Mouse (Mus musculus): Measurements from ENCODE around the gene Mmp3.
"Not testable (repeated sequence)": the region's sequence is repeated elsewhere in the genome, so short reads cannot be mapped to it uniquely, and the experiment has no call there.

Gene Mmp3

DNA sequence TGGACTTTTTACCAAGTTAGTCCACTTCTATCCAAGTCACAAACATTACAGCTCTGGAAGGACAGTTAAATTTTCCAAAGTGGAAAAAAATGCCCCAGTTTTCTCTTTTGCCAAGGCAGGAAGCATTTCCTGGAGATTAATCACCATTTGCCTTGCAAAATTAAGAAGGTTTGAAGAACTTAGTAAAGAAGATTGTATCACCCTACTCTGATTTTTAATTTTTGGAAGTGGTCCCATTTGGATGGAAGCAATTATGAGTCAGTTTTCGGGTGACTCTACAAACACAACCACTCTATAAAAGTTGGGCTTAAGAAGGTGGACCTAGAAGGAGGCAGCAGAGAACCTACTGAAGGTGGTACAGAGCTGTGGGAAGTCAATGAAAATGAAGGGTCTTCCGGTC, at the start of gene Mmp3:
Gene Mmp3, plus strand, starts transcription at position 301 of the 400 bp plus-strand sequence.
- POLR2A ChIA-PET = no interaction called here
- CTCF ChIA-PET = no interaction called here

DNA sequence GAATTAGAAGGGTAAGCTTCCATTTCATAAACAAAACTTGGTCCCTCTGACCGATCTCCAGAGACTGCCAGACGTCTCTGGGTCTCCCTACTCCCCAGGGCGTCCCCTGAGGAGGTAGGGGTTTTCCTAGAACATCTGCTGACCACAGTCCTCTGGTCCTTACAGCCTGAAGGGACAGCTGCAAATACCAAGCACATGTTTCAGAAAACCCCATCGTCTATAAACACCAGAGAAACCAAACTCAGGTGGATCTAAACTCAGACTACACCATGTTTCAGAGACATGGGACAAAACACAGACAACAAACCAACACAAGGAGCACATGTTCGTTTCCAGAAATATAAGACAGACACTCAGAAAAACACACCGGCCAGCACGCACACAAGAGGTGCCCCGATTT, 49.1 kb upstream of the Mmp3 start:
- CTCF ChIA-PET = interaction anchor here in 1 of 4 experiments (0.6 kb wide), 1 partner anchor 506 kb away, joined by 3 read pairs; no protein-coding TSS in a partner anchor
- POLR2A ChIA-PET = not testable (repeated sequence)

DNA sequence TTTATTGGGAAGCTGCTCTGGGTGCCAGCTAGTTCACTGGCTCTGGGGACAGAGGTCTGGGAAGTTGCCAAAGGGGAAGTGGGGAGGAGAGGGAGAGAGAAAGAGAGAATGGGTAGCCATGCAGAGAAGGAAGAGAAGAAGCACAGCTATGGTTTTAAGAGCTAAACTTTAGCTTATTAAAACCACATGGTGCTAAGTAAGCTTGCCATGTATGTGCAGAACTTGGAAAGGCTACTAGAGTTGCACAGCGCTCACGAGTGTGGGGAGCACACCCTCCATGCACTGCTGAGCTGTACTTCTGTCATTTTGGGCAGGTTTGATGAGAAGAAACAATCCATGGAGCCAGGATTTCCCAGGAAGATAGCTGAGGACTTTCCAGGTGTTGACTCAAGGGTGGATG, 7.7 kb downstream of the Mmp3 start:
- ChIA-PET CTCF (no interaction called here), POLR2A (no interaction called here)

DNA sequence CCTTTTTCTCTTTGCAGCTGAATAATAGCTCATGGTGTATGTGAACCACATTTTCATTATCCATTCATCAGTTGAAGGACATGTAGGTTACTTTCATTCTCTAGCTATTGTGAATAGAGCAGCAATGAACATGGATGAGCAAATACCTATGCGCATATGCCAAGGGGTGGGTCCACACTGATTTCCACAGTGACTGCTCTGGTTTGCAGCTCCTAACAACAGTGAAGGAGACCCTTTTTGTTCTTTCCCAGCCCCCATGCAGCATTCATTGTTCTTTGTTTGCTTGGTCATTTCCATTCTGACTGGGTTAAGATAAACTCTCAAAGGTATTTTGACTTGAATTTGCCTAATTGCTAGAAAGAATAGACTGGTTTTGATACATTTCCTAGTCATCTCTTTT, 24.6 kb downstream of the Mmp3 start:
- POLR2A ChIA-PET = interaction anchor here in 1 of 4 experiments (0.6 kb wide), 1 partner anchor 15 kb away, joined by 3 read pairs; no protein-coding TSS in a partner anchor
- CTCF ChIA-PET = no interaction called here

DNA sequence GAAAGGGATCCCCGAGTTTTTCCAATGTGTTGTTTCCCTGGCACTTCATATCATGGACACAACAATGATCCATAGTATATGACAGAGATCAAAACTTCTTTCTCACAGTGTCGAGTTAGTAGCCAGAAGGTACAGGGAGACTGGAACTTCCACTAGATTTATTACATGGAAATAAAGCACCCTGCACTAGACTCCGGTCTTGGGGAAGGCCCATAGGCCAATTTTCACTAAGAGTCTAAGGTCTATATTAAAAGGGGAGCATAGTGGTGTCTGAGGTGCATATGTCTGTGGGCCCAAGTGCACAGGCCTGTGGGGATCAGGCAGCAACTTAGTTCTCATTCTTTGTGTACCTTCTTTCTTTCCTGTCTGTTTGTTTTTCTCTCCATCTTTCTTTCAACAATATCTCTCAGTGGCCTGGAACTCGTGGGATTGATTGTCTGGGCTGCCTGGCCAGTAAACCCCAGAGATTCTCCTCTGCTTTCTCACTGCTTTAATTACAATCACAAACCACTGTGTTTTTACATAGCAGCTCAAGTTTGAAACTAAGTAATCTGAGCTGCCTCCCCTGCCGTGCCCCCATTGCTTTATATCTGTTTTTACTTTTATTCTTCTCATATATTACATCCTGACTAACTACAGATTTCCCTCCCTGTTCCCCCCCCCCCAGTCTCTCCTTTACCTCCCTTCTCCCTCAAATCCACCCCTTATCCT, 38.2 kb downstream of the Mmp3 start:
- POLR2A ChIA-PET = no interaction called here
- CTCF ChIA-PET = interaction anchor here in 1 of 4 experiments (0.6 kb wide), 1 partner anchor 914 kb away, joined by 3 read pairs; no protein-coding TSS in a partner anchor

DNA sequence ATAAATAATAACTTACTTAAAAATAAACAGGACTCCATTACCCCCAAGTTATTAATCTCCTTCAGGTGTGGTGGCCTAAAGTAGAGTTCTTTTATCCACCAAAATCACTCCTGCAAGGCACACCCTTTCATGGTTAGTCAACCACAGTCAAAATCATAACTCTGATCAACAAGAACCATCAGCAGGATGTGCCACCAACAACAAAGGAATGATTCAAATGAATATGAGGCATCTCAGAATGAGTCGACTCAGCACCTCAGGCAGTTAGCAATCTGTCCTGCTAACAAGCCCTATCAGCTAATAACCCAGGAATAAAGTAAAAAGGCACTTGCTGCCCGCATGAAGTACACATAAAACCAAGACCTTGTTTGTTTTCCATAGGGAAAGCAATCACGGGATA, 55.5 kb downstream of the Mmp3 start:
- ChIA-PET POLR2A (interaction anchor here in 2 of 4 experiments (0.5 to 0.6 kb wide), 2 partner anchors 178 to 290 kb away, joined by 3 read pairs; no protein-coding TSS in a partner anchor), CTCF (no interaction called here)

DNA sequence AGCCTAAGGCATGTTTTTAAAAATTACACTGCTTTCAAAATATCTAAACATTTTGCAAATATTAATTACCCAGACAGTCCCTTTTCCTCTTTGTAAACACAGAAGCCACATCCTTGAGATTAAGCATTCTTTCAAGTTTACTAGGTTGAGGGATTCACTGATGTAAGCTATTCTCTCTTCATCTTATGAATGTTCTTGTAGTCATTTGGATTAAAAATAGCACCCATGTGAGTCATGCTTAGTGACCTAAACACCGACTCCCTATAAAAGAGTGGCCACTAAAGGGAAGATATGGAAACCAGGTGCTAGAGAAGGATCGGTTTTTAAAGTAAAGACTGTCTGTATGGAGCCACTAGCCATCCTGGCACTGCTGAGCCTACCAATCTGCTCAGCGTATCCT, 56.4 kb downstream of the Mmp3 start, which contains the start of gene Mmp10:
Gene Mmp10, plus strand, starts transcription at position 302 of the 400 bp plus-strand sequence.
- CTCF ChIA-PET = interaction anchor here in 1 of 4 experiments (0.5 kb wide), 1 partner anchor 92 kb away, joined by 3 read pairs; no protein-coding TSS in a partner anchor
- POLR2A ChIA-PET = interaction anchor here in 1 of 4 experiments (0.6 kb wide), 1 partner anchor 178 kb away, joined by 3 read pairs; no protein-coding TSS in a partner anchor
